Mouse (Mus musculus): ENCODE results near the gene Cntnap5b.

- TF ChIP-seq GATA2 (IDR thresholded peaks at IDR 0.05; ENCODE audit: borderline replicate concordance, low read depth, low read length): no peak
- no peak for TF ChIP-seq CTCF (IDR thresholded peaks at IDR 0.05; ENCODE audit: low read depth, low read length)
- no peak for TF ChIP-seq GATA1 (IDR thresholded peaks at IDR 0.05; ENCODE audit: borderline replicate concordance, low read length)
- TF ChIP-seq TAL1 (conservative IDR thresholded peaks at IDR 0.05; ENCODE audit: low read depth, low read length): no peak
Measured at GRCm38 (mm10) chr1:99774144-99774543, 1.6 kb downstream of the Cntnap5b start.

All from G1E (cell line).